Mouse (Mus musculus) lung, postnatal 10 days (tissue): ENCODE measurements around the gene Bfsp2.

ENCODE experiments used
- DNase-seq: peaks from one replicate; pipeline ENCODE4 v3.0.0; 2021

Bfsp2 gene

DNA sequence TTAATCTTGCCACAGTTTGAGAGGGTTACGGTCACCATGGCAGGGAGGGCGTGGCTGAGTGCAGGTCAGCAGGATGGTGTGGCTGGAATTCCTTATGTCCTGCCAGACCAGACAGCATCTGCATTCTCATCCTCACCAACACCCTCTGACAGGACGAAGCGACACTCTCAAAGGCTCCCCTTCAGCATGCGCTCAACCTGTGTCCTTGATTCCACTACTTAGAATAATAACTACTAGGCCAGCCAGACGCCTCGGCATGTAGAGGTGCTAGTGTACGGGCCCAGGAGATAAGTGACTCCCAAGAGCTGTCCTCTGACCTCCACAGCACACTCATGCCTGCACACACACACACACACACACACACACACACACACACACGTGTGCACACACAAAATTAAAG is 101.0 kb downstream of the Bfsp2 start:
- no peak for DNase-seq

DNA sequence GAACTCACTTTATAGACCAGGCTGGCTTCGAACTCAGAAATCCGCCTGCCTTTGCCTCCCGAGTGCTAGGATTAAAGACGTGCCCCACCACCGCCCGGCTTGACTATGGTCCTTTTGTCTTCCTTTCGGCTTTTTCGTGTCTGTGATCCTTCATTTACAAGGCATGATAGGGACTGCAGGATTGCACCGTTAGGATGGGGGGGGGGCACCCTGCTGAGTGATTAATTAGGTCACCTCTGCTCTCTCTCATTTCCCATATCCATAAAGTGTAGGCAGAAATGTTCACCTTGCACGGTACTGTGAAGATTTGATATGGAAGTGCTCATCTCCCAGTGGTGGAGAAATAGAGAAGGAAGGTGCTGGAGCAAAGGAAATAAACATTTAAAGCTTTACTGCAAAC is 101.5 kb downstream of the Bfsp2 start:
- no peak for DNase-seq

DNA sequence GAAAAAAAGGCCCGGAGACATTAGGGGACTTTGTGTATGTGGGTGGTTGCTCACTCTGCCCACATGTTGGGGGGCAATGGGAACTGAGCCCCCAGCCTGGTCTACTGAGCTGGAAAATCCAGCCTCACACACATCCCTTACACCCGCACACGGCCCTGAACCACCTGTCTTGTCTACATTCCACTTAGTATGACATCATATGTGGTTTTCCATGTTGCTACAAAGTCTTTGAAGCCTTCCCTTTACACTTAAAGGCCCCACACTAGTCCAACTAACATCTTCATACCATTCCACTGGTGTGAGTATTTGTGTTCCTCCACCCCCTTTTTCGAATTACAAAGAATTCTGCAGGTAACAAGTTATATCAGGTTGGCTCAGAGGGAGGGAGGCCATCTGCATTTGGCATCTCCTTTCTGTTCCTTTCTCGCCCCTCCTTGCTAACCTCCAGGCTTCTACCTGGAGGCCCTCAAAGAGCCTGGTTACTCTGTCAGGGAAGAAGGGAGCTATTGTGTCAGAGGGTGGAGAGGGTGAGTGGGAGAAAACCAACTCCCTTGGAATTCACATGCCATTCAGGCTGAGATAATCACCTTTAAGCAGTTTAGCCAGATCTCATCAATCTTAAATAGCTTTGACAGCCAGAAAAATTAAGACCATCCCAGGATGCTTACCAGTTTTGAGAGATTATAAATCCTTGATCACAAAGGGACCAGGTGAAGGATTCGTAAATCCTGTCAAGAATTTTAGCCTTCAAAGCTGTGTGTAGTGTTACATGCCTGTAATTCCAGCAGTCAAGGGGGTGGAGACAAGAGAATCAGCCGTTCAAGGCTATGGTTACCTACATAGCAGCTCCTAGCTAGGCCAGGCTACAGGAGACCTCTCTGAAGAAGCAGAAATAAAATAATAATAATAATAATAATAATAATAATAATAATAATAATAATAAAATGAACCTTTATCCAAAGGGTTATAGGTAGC is 103.6 kb downstream of the Bfsp2 start:
- no peak for DNase-seq
